Mouse (Mus musculus): ENCODE results near the gene Crybg3.

Crybg3 gene

GRCm38 (mm10) chr16:59535673-59536072 is 65.1 kb downstream of the Crybg3 start:
- DNase-seq (ENCODE audit: extremely low read depth, insufficient read length, low spot score), result no peak

- no peak for DNase-seq (ENCODE audit: extremely low read depth, insufficient read length, low spot score)
Measured at GRCm38 (mm10) chr16:59534349-59534748, 66.4 kb downstream of the Crybg3 start.

- no peak for DNase-seq (ENCODE audit: extremely low read depth, insufficient read length, low spot score)
Measured at GRCm38 (mm10) chr16:59532561-59532960, 68.2 kb downstream of the Crybg3 start.

- no peak for DNase-seq (ENCODE audit: extremely low read depth, insufficient read length, low spot score)
Measured at GRCm38 (mm10) chr16:59531243-59531642, 69.5 kb downstream of the Crybg3 start.

GRCm38 (mm10) chr16:59529570-59529969 is 71.2 kb downstream of the Crybg3 start:
- peak; percentile 6 for DNase-seq (ENCODE audit: extremely low read depth, insufficient read length, low spot score)

GRCm38 (mm10) chr16:59526939-59527338 is 73.8 kb downstream of the Crybg3 start:
- DNase-seq (ENCODE audit: extremely low read depth, insufficient read length, low spot score), result no peak

- no peak for DNase-seq (ENCODE audit: extremely low read depth, insufficient read length, low spot score)
Measured at GRCm38 (mm10) chr16:59521752-59522423, 78.9 kb downstream of the Crybg3 start.

GRCm38 (mm10) chr16:59517447-59518219 is 83.1 kb downstream of the Crybg3 start:
- no peak for DNase-seq (ENCODE audit: extremely low read depth, insufficient read length, low spot score)

GRCm38 (mm10) chr16:59516965-59517364 is 83.8 kb downstream of the Crybg3 start:
- DNase-seq (ENCODE audit: extremely low read depth, insufficient read length, low spot score), result no peak

- no peak for DNase-seq (ENCODE audit: extremely low read depth, insufficient read length, low spot score)
Measured at GRCm38 (mm10) chr16:59515169-59515568, 85.6 kb downstream of the Crybg3 start.

- no peak for DNase-seq (ENCODE audit: extremely low read depth, insufficient read length, low spot score)
Measured at GRCm38 (mm10) chr16:59509830-59510229, 90.9 kb downstream of the Crybg3 start.

- no peak for DNase-seq (ENCODE audit: extremely low read depth, insufficient read length, low spot score)
Measured at GRCm38 (mm10) chr16:59499180-59499579, 101.6 kb downstream of the Crybg3 start.

GRCm38 (mm10) chr16:59497947-59498346 is 102.8 kb downstream of the Crybg3 start:
- no peak for DNase-seq (ENCODE audit: extremely low read depth, insufficient read length, low spot score)

GRCm38 (mm10) chr16:59493199-59493598 is 107.6 kb downstream of the Crybg3 start:
- DNase-seq (ENCODE audit: extremely low read depth, insufficient read length, low spot score), result no peak

GRCm38 (mm10) chr16:59487975-59488548 is 112.7 kb downstream of the Crybg3 start:
- DNase-seq (ENCODE audit: extremely low read depth, insufficient read length, low spot score), result no peak

GRCm38 (mm10) chr16:59487239-59487638 is 113.5 kb downstream of the Crybg3 start:
- DNase-seq (ENCODE audit: extremely low read depth, insufficient read length, low spot score), result no peak

GRCm38 (mm10) chr16:59477955-59478354 is 122.8 kb downstream of the Crybg3 start:
- DNase-seq (ENCODE audit: extremely low read depth, insufficient read length, low spot score), result no peak

GRCm38 (mm10) chr16:59474788-59475187 is 126.0 kb downstream of the Crybg3 start:
- DNase-seq (ENCODE audit: extremely low read depth, insufficient read length, low spot score), result peak; percentile 9

- DNase-seq (ENCODE audit: extremely low read depth, insufficient read length, low spot score), result no peak
Measured at GRCm38 (mm10) chr16:59472546-59472945, 128.2 kb downstream of the Crybg3 start.

- peak; percentile 86 for DNase-seq (ENCODE audit: extremely low read depth, insufficient read length, low spot score)
Measured at GRCm38 (mm10) chr16:59471637-59472278, 129.0 kb downstream of the Crybg3 start, which contains the start of gene Riox2. Gene Riox2 (plus strand): TSS chr16:59471775.

- no peak for DNase-seq (ENCODE audit: extremely low read depth, insufficient read length, low spot score)
Measured at GRCm38 (mm10) chr16:59469846-59470245, 130.9 kb downstream of the Crybg3 start.

Data from 3134 (cell line).